Mouse (Mus musculus): ENCODE results near the gene Pnliprp1. TPM values are rescaled to one million over a fixed set of nuclear protein-coding genes. Genes with fewer than 3 reads are reported as not detected.

Pnliprp1 gene
- polyA plus RNA-seq, 1 experiment, result not detected

DNA sequence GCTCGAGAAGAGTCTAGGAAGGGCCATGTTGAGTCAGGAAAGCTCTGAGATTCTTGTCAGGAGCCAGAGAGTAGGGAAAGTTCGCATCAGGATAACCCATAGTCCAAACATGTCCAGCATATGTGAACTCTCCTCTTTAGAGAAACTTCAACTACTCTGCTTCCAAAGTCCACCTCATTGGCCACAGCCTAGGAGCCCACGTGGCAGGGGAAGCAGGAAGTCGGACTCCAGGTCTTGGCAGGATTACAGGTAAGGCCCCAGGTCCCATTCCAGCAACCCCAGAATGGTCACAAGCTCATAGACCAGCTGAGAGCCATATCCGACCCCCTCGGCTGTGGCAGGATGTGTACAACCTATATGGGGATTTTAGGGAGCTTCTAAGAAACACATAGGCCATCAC is 4.5 kb downstream of the Pnliprp1 start:
- H3K27me3 ChIP-seq (replicated peaks), result no peaks in the 10 kb centered on the region
- no peaks in the 10 kb centered on the region for H3K4me1 ChIP-seq
- no peaks in the 10 kb centered on the region for H3K36me3 ChIP-seq (replicated peaks; ENCODE audit: low read length)
- TF ChIP-seq FLI1 (IDR thresholded peaks at IDR 0.05; ENCODE audit: low read length) (no peak), GATA1 (IDR thresholded peaks at IDR 0.05; ENCODE audit: borderline replicate concordance, low read length) (no peak)
- H3K4me3 ChIP-seq (replicated peaks), result no peak overlapping the region
- H3K9me3 ChIP-seq, result no peaks in the 10 kb centered on the region

DNA sequence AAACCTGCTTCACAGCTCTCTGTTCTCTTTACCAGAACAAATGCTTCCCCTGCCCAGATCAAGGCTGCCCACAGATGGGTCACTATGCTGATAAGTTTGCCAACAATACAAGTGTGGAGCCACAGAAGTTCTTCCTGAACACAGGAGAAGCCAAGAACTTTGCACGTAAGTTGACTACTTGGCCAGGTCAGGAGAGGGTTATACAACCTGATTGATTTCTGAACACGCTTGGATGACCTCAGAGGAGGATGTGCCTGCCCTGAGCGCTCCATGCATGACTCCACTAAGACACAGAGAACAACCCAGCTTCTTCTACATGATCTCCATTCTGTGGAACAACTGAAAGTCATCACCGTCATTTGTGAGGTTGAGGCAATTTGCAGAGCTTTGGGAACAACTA is 9.4 kb downstream of the Pnliprp1 start:
- no peak overlapping the region for H3K4me3 ChIP-seq (replicated peaks)
- no peaks in the 10 kb centered on the region for H3K27me3 ChIP-seq (replicated peaks)
- no peaks in the 10 kb centered on the region for H3K36me3 ChIP-seq (replicated peaks; ENCODE audit: low read length)
- no peaks in the 10 kb centered on the region for H3K4me1 ChIP-seq
- no peaks in the 10 kb centered on the region for H3K9me3 ChIP-seq
- TF ChIP-seq GATA1 (IDR thresholded peaks at IDR 0.05; ENCODE audit: borderline replicate concordance, low read length) (no peak), FLI1 (IDR thresholded peaks at IDR 0.05; ENCODE audit: low read length) (no peak)

DNA sequence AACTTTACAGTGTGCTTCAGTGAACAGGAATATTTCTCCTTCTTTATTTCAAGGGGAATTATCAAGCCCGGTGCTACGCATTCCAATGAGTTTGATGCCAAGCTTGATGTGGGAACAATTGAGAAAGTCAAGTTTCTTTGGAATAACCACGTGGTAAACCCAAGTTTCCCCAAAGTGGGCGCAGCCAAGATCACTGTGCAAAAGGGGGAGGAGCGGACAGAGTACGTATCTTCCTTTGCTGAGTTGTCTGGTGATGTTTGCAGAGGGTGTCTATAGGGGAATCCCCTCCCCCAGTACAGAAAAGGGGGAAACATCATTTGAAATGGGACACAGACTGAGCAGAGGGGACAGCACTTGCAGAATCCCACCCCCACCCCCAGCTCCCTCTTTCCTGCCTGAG is 12.3 kb downstream of the Pnliprp1 start:
- TF ChIP-seq GATA1 (IDR thresholded peaks at IDR 0.05; ENCODE audit: borderline replicate concordance, low read length) (no peak), FLI1 (IDR thresholded peaks at IDR 0.05; ENCODE audit: low read length) (no peak)
- Histone ChIP-seq H3K9me3 (no peaks in the 10 kb centered on the region), H3K4me1 (no peaks in the 10 kb centered on the region), H3K36me3 (replicated peaks; ENCODE audit: low read length) (no peaks in the 10 kb centered on the region), H3K4me3 (replicated peaks) (no peak overlapping the region), H3K27me3 (replicated peaks) (no peaks in the 10 kb centered on the region)

DNA sequence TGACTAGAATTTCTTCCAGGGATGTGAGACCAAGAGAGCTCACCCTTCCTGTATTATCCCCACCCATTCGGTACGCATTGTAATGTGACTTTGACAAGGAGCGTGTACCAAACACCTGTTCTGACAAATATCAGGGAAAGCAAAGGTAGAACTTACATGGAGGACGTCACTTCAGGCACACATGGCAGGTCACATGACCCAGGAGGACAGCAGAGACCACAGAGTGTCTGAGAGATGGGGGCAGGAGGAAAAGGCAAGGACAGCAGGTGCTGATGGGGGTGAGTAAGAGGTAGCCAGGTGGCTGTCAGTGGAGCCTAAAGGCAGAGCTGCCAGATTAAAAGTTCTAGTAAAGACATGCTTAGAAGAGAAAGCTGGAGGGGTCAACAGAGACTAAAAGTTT is 14.0 kb downstream of the Pnliprp1 start:
- Histone ChIP-seq H3K36me3 (replicated peaks; ENCODE audit: low read length) (no peaks in the 10 kb centered on the region), H3K4me3 (replicated peaks) (no peak overlapping the region), H3K9me3 (peaks cover 3% of the 10 kb centered on the region; the same call in 1 of the 2 replicates), H3K27me3 (replicated peaks) (no peaks in the 10 kb centered on the region), H3K4me1 (no peaks in the 10 kb centered on the region)
- TF ChIP-seq GATA1 (IDR thresholded peaks at IDR 0.05; ENCODE audit: borderline replicate concordance, low read length) (no peak), FLI1 (IDR thresholded peaks at IDR 0.05; ENCODE audit: low read length) (no peak)

DNA sequence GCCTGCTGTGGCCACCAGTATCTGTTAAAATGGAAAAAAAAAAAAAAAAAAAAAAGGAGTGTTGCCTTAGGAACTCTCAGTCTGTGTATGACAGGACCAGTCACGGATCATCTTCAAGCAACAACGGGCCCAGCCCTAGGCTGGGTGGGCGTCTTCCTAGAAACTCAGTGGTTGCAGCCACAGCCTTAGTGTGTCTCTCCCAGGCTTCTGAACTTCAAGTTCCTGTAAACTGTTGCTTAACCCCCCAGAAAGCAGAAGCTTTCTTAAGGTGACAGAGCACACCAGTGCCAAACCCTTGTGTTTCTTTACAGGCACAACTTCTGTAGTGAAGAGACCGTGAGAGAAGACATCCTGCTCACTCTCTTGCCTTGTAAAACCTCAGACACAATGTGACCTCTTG is 15.0 kb downstream of the Pnliprp1 start:
- H3K27me3 ChIP-seq (replicated peaks), result no peaks in the 10 kb centered on the region
- TF ChIP-seq GATA1 (IDR thresholded peaks at IDR 0.05; ENCODE audit: borderline replicate concordance, low read length) (no peak), FLI1 (IDR thresholded peaks at IDR 0.05; ENCODE audit: low read length) (no peak)

DNA sequence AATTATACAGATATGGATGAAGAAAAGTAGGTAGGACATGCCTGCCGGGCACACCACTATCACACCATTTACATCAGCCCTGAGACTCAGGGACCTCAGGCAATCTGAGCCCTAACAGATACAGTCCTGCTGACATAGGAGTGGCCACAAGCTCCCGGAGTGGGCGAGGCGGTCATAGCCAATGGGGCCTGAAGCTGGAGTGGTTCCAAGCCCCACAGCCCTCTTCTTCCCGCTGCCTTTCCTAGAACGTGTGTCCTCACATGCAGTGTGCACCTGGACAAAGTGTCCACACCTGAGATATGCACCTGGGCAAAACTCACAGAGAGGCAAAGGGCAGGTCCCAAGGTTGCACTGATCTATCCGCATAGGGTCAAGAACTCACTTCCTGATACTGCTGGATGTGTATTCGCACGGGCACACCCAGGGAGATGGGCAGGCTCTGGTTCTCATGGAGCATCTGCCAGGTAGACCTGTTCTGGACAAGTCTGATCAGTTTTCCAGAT is 18.9 kb downstream of the Pnliprp1 start:
- Histone ChIP-seq H3K4me3 (replicated peaks) (no peak overlapping the region), H3K9me3 (peaks cover 6% of the 10 kb centered on the region; the same call in 1 of the 2 replicates), H3K27me3 (replicated peaks) (no peaks in the 10 kb centered on the region), H3K36me3 (replicated peaks; ENCODE audit: low read length) (no peaks in the 10 kb centered on the region), H3K4me1 (no peaks in the 10 kb centered on the region)
- no peak for TF ChIP-seq GATA1 (IDR thresholded peaks at IDR 0.05; ENCODE audit: borderline replicate concordance, low read length)

More for the DNA sequence above, 15.0 kb downstream of the Pnliprp1 start:
- H3K4me1 ChIP-seq, result no peaks in the 10 kb centered on the region
- H3K4me3 ChIP-seq (replicated peaks), result no peak overlapping the region
- no peaks in the 10 kb centered on the region for H3K36me3 ChIP-seq (replicated peaks; ENCODE audit: low read length)
- peaks cover 3% of the 10 kb centered on the region; the same call in 1 of the 2 replicates for H3K9me3 ChIP-seq

DNA sequence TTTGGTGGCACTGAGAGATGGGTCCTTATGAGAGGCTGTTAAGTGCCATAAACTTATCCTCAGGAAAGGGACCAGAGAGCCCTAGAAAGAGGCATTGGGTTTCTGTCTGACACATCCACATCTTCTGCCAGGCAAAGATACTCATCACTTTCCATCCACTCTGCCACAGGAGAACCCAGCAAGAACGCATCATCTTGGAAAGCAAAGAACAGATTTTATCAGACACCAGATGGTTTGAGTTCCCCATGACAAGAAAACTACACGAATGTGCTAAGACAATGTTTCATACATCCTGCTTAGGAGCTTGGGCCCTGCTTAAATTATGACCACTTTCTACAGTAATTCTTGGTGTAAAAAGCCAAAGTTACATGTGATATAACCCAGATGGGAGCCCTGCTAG is 22.1 kb downstream of the Pnliprp1 start:
- no peaks in the 10 kb centered on the region for H3K27me3 ChIP-seq (replicated peaks)
- H3K4me1 ChIP-seq, result no peaks in the 10 kb centered on the region
- H3K9me3 ChIP-seq, result peaks cover 14% of the 10 kb centered on the region
- TF ChIP-seq FLI1 (IDR thresholded peaks at IDR 0.05; ENCODE audit: low read length) (no peak), GATA1 (IDR thresholded peaks at IDR 0.05; ENCODE audit: borderline replicate concordance, low read length) (no peak)
- no peak overlapping the region for H3K4me3 ChIP-seq (replicated peaks)
- no peaks in the 10 kb centered on the region for H3K36me3 ChIP-seq (replicated peaks; ENCODE audit: low read length)

DNA sequence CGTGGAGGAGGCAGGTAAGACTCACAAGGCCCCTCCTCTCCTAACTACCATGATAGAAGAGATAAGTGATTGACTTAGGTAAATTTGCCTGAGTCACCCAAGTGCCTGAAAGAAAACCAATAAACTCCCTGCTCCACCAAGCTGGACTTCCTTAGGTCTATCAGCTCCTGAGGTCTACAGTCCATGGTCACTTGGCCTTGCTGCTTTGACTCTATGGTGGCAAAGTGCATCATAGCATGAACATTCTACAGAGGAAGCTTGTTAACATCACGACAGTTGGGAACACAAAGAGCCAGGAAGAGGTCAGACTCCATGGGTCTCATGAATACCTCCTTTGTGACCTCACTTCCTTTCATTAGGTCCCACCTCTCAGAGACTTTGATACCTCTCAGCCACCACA is 22.8 kb downstream of the Pnliprp1 start:
- H3K4me1 ChIP-seq, result no peaks in the 10 kb centered on the region
- TF ChIP-seq GATA1 (IDR thresholded peaks at IDR 0.05; ENCODE audit: borderline replicate concordance, low read length) (no peak), FLI1 (IDR thresholded peaks at IDR 0.05; ENCODE audit: low read length) (no peak)
- H3K4me3 ChIP-seq (replicated peaks), result no peak overlapping the region
- no peaks in the 10 kb centered on the region for H3K36me3 ChIP-seq (replicated peaks; ENCODE audit: low read length)
- H3K9me3 ChIP-seq, result peaks cover 20% of the 10 kb centered on the region
- no peaks in the 10 kb centered on the region for H3K27me3 ChIP-seq (replicated peaks)

DNA sequence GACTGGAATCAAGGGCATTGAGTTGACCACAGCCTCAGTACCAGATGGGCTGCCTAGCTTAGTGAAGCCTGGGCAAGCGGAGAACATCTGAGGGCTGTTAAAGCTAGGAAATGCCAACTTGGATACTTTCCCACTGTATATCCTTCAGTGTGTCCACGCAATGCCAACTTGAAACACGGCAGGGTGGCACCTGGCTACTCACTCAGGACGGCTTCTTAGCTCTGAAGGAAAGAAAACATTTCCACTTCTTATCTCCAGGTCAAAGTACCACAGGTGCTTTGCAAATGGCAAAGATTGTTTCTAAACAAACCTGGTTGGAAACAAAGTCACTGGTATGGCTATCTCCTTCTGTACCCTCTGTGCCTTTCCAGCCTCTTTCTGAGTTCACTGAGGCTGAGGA is 30.2 kb downstream of the Pnliprp1 start:
- no peaks in the 10 kb centered on the region for H3K36me3 ChIP-seq (replicated peaks; ENCODE audit: low read length)
- no peak for TF ChIP-seq FLI1 (IDR thresholded peaks at IDR 0.05; ENCODE audit: low read length)

DNA sequence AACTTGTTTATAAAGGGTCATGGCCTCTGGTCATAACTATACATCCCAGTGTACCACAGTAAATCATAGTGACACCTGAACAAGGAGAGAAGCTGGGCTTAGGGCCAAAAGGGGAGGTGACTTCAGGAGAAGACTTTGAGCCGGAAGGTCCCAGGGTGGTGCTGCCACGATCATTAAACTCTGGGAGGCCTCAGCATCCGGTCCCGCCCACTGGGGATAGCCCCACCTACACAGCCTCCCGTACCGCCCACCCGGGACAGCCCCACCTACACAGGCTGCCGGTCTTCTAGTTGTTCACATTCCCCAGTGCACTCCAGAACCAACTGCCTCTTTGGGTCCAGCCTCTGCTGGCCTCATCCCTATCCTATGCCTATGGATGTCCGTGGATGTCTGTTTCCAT is 30.7 kb downstream of the Pnliprp1 start, which contains the start of gene Pnliprp2:
Gene Pnliprp2 (plus strand): TSS at position 297 of the 400 bp plus-strand sequence.
- Histone ChIP-seq H3K9me3 (peaks cover 23% of the 10 kb centered on the region), H3K36me3 (replicated peaks; ENCODE audit: low read length) (no peaks in the 10 kb centered on the region), H3K4me3 (replicated peaks) (no peak within 1 kb of the TSS), H3K4me1 (no peaks in the 10 kb centered on the region), H3K27me3 (replicated peaks) (peaks cover 2% of the 10 kb centered on the region)
- no peak for TF ChIP-seq GATA1 (IDR thresholded peaks at IDR 0.05; ENCODE audit: borderline replicate concordance, low read length)
- no peak for TF ChIP-seq FLI1 (IDR thresholded peaks at IDR 0.05; ENCODE audit: low read length)

More for the DNA sequence above, 30.2 kb downstream of the Pnliprp1 start:
- Histone ChIP-seq H3K4me1 (no peaks in the 10 kb centered on the region), H3K27me3 (replicated peaks) (peaks cover 2% of the 10 kb centered on the region), H3K4me3 (replicated peaks) (no peak overlapping the region), H3K9me3 (peaks cover 26% of the 10 kb centered on the region)

DNA sequence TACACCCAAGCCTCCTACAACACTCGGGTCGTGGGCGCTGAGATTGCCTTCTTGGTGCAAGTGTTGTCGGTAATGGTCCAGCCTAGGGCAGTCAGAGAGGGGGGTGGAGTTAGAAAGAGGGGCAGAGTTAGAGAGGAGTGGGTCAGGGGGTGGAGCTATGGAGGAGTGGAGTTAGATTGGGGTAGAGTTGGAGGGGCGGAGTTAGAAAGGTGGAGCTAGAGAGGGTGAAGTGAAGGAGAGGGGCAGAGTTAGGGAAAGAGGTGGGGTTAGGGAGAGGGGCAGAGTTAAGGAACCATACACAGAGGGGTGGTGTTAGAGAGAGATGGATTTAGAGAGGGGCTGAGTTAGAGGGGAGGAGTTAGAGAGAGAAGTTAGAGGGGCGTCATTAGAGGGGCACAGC is 33.6 kb downstream of the Pnliprp1 start:
- Histone ChIP-seq H3K36me3 (replicated peaks; ENCODE audit: low read length) (no peaks in the 10 kb centered on the region), H3K4me1 (no peaks in the 10 kb centered on the region), H3K4me3 (replicated peaks) (no peak overlapping the region), H3K9me3 (peaks cover 9% of the 10 kb centered on the region), H3K27me3 (replicated peaks) (peaks cover 2% of the 10 kb centered on the region)
- no peak for TF ChIP-seq FLI1 (IDR thresholded peaks at IDR 0.05; ENCODE audit: low read length)
- TF ChIP-seq GATA1 (IDR thresholded peaks at IDR 0.05; ENCODE audit: borderline replicate concordance, low read length), result no peak

Data from megakaryocyte, embryonic 14.5 days (primary cell).